Mouse (Mus musculus) A20 (cell line): ENCODE data around the gene Krt9.

ENCODE experiments used
- DNase-seq: peaks from one replicate; pipeline ENCODE4 v3.0.0-alpha.2; 2011; ENCODE audit warnings: low read depth, low spot score

Gene Krt9

GRCm38 (mm10) chr11:100155497-100156255 lies 37.4 kb downstream of the Krt9 start:
- DNase-seq, result no peak

- DNase-seq, result no peak
Observed at GRCm38 (mm10) chr11:100148615-100149330, 44.3 kb downstream of the Krt9 start, which contains the start of gene Krt19. Gene Krt19 (minus strand): TSS chr11:100148665.

GRCm38 (mm10) chr11:100147566-100148353 lies 45.3 kb downstream of the Krt9 start:
- DNase-seq, result no peak

GRCm38 (mm10) chr11:100145858-100146560 lies 47.0 kb downstream of the Krt9 start:
- DNase-seq, result no peak

GRCm38 (mm10) chr11:100145104-100145503 lies 47.9 kb downstream of the Krt9 start:
- no peak for DNase-seq

GRCm38 (mm10) chr11:100140966-100141365 lies 52.1 kb downstream of the Krt9 start:
- no peak for DNase-seq

- no peak for DNase-seq
Observed at GRCm38 (mm10) chr11:100139391-100139790, 53.7 kb downstream of the Krt9 start.

- DNase-seq, result no peak
Observed at GRCm38 (mm10) chr11:100138809-100139208, 54.2 kb downstream of the Krt9 start.

GRCm38 (mm10) chr11:100137693-100138092 lies 55.4 kb downstream of the Krt9 start:
- DNase-seq, result no peak
